Comparison of ENCODE assay signal across 8 mouse cellular contexts in genomic region chr5:148399660-148400443, GRCm38 (mm10). TPM values are rescaled to one million over a fixed set of nuclear protein-coding genes. Genes with fewer than 3 reads are reported as not detected.
DNase-seq lines count a peak whose midpoint lies in the region; ATAC-seq and TF ChIP-seq lines count a peak whose summit lies in the region.

Gene Slc7a1 (minus strand): TSS chr5:148399904.

- DNase-seq in WW6 (ENCODE audit: low read depth, low spot score), result peak; percentile 61
- DNase-seq in cerebellum, postnatal 4 days (ENCODE audit: low spot score in 2 of 2), result peak; percentile 66 to 81
- peak; percentile 94 for DNase-seq in gastrocnemius, adult 2 months
- peak; percentile 92 for DNase-seq in hindbrain, postnatal 0 days (ENCODE audit: low spot score)
- peak; percentile 74 to 90 for DNase-seq in left cerebral cortex, adult 8-10 months (ENCODE audit: low spot score in 2 of 2)
- DNase-seq in right cerebral cortex, postnatal 10 days (ENCODE audit: low spot score in 2 of 2), result peak; percentile 93
- peak; percentile 93 for DNase-seq in urinary bladder, postnatal 25 days (ENCODE audit: low spot score)

- H3K9ac ChIP-seq in hindbrain, postnatal 0 days (replicated peaks; ENCODE audit: low read length), result peak within 1 kb of the TSS; percentile 87

- H3K4me1 ChIP-seq in hindbrain, postnatal 0 days (ENCODE audit: insufficient read depth, low read length), result 0 out of 2 replicates have a peak, but pooled peaks cover 3% of the 10 kb centered on the region
- H3K4me1 ChIP-seq in megakaryocyte, embryonic 14.5 days, result peaks cover 36% of the 10 kb centered on the region

- H3K36me3 ChIP-seq in hindbrain, postnatal 0 days (ENCODE audit: insufficient read depth, low read length), result no peaks in the 10 kb centered on the region
- peaks cover 20% of the 10 kb centered on the region for H3K36me3 ChIP-seq in megakaryocyte, embryonic 14.5 days (replicated peaks; ENCODE audit: low read length)

- H3K27ac ChIP-seq in gastrocnemius, adult 2 months, result peak within 1 kb of the TSS; percentile 85
- peak within 1 kb of the TSS; percentile 86 for H3K27ac ChIP-seq in hindbrain, postnatal 0 days

- no peaks in the 10 kb centered on the region for H3K27me3 ChIP-seq in hindbrain, postnatal 0 days (ENCODE audit: insufficient read depth, low read length)
- H3K27me3 ChIP-seq in megakaryocyte, embryonic 14.5 days (replicated peaks), result peaks cover 12% of the 10 kb centered on the region

- no peaks in the 10 kb centered on the region for H3K9me3 ChIP-seq in hindbrain, postnatal 0 days (ENCODE audit: low read length)
- peaks cover 12% of the 10 kb centered on the region for H3K9me3 ChIP-seq in megakaryocyte, embryonic 14.5 days

- TF ChIP-seq CTCF in gastrocnemius, adult 2 months (IDR thresholded peaks at IDR 0.05), result no peak
- no peak for TF ChIP-seq CTCF in hindbrain, postnatal 0 days (IDR thresholded peaks at IDR 0.05; ENCODE audit: low read depth)

- peak; percentile 94 for ATAC-seq in hindbrain, postnatal 0 days

- H3K4me2 ChIP-seq in hindbrain, postnatal 0 days (ENCODE audit: low read depth, low read length), result peak within 1 kb of the TSS; percentile 87

- intact Hi-C loops in gastrocnemius, adult 2 months (cut with DNase I), result no loop called here

- H3K4me3 ChIP-seq in gastrocnemius, adult 2 months, result peak within 1 kb of the TSS; percentile 87
- H3K4me3 ChIP-seq in hindbrain, postnatal 0 days (ENCODE audit: low read length), result peak within 1 kb of the TSS; percentile 63
- peak within 1 kb of the TSS; percentile 100 for H3K4me3 ChIP-seq in megakaryocyte, embryonic 14.5 days (replicated peaks)

- 2% methylated on average over 52 of the region's 52 CpGs for WGBS in hindbrain, postnatal 0 days

RNA-seq across cellular contexts. Expression of gene Slc7a1, which starts in this region (rescaled TPM):
- 1 to 10 TPM; 2.4 to 3.0 TPM for total RNA-seq in gastrocnemius, adult 2 months (2021)
- 58.5 and 71.1 TPM in 2 replicates for total RNA-seq in hindbrain, postnatal 0 days (2014; rRNA removed)
- 35.3 and 42.3 TPM in 2 replicates for polyA plus RNA-seq in hindbrain, postnatal 0 days (2015; fragmentation: Nextera tagmentation; extraction: Ambion mirVana)
- total RNA-seq in left cerebral cortex, adult 8-10 months (2022), result 10 to 100 TPM; 23.7 to 27.8 (median 27.4) TPM
- polyA plus RNA-seq in megakaryocyte, embryonic 14.5 days (2012; ENCODE audit: insufficient read depth, low replicate concordance), result 4.9 and 5.6 TPM in 2 replicates

Comparison
In these comparisons a context has a peak if more than half of its experiments do, and no peak if none do; other contexts are left out.
1. Peak in every context shown above with its lines: DNase-seq, ATAC-seq, H3K4me3 ChIP-seq and H3K27ac ChIP-seq.
2. RNA of gene Slc7a1 (total RNA-seq): 58.5 to 71.1 TPM in hindbrain, postnatal 0 days and 23.7 to 27.8 TPM in left cerebral cortex, adult 8-10 months; 2.4 to 3.0 TPM in gastrocnemius, adult 2 months; every median in the first group is over 4 times any median in the second.